Mouse (Mus musculus) hindbrain, embryonic 16.5 days (tissue): ENCODE measurements around the gene Sh2d4b. TPM values are rescaled to one million over a fixed set of nuclear protein-coding genes. Genes with fewer than 3 reads are reported as not detected.
A peak's percentile ranks its signal among the peaks of the same experiment; 100 is the strongest.

ENCODE experiments used
- ATAC-seq: fragments of 200-750 bp; cut with Nextera tagmentation; 2 replicates; pipeline ENCODE4 v1.8.0; 2017; ENCODE audit warnings: moderate TSS enrichment, moderate library complexity
- H3K27ac ChIP-seq: fragments of 300-500 bp; sonication (generic); 2 replicates; pipeline ENCODE4 v1.5.1; 2014; ENCODE audit warnings: low read depth, mild to moderate bottlenecking, control low read depth, low read length, moderate library complexity
- H3K27me3 ChIP-seq: fragments of 300-500 bp; sonication (generic); replicated peaks from 2 replicates; pipeline ENCODE4 v1.6.1; 2014; ENCODE audit warnings: low read length; ENCODE audit not compliant: control insufficient read depth, insufficient read depth
- H3K36me3 ChIP-seq: fragments of 300-500 bp; sonication (generic); 2 replicates; pipeline ENCODE4 v1.6.1; 2014; ENCODE audit warnings: mild to moderate bottlenecking, low read length, moderate library complexity, mixed read lengths; ENCODE audit not compliant: control insufficient read depth, insufficient read depth
- H3K4me1 ChIP-seq: fragments of 300-500 bp; sonication (generic); 2 replicates; pipeline ENCODE4 v1.6.1; 2014; ENCODE audit warnings: low read depth, low read length; ENCODE audit not compliant: control insufficient read depth, insufficient read depth
- H3K4me2 ChIP-seq: fragments of 300-500 bp; sonication (generic); 2 replicates; pipeline ENCODE4 v1.6.1; 2014; ENCODE audit warnings: mild to moderate bottlenecking, low read length, control low read depth, moderate library complexity
- H3K4me3 ChIP-seq: fragments of 300-500 bp; sonication (generic); 2 replicates; pipeline ENCODE4 v1.5.1; 2014; ENCODE audit warnings: mild to moderate bottlenecking, low read length, control low read depth, moderate library complexity
- H3K9ac ChIP-seq: fragments of 300-500 bp; sonication (generic); 2 replicates; pipeline ENCODE4 v1.6.1; 2014; ENCODE audit warnings: low read depth, mild to moderate bottlenecking, control low read depth, low read length, moderate library complexity
- H3K9me3 ChIP-seq: fragments of 300-500 bp; sonication (generic); 2 replicates; pipeline ENCODE4 v1.6.1; 2014; ENCODE audit warnings: mild to moderate bottlenecking, low read length, moderate library complexity; ENCODE audit not compliant: control insufficient read depth
- WGBS: fragments of 180-500 bp; shearing (Covaris S2); extraction: QIAGEN DNeasy Blood & Tissue Kit; methylation state at CpG from one replicate; pipeline ENCODE4 v1.1.7; 2014; 5-methylcytosine and 5-hydroxymethylcytosine counted together
- polyA plus RNA-seq: library from polyadenylated mRNA; unstranded; fragments of >200 nt; fragmentation: Nextera tagmentation; extraction: Ambion mirVana; gene quantifications from 2 replicates; pipeline ENCODE4 v1.2.1, GENCODE M21; 2015

The Sh2d4b gene
- polyA plus RNA-seq, 1 experiment from 2014 or later: 0.54 TPM

DNA sequence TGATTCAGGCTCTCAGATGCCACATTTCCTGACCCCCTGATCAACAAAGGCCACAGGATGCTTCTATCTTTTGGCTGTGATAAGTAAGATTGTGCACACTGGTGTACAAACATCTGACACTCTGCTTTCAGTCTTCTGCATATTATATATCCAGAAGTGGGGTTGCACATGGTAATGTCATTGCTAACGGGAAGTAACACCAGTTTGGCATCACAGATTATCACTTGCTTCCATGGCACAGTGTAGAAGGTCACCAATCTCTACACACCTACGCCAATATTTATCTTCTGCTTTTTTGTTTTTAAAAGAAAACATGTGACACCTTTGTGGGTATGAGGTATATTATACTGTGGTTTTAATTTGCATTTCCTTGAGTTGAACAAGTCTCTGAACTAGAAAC, 36.9 kb upstream of the Sh2d4b start:
- 90% methylated on average over 2 of the region's 2 CpGs for WGBS
- no peaks in the 10 kb centered on the region for H3K36me3 ChIP-seq
- no peak overlapping the region for H3K9ac ChIP-seq
- no peak for ATAC-seq
- no peaks in the 10 kb centered on the region for H3K9me3 ChIP-seq
- H3K4me1 ChIP-seq: peaks cover 4% of the 10 kb centered on the region; the same call in 1 of the 2 replicates
- no peak overlapping the region for H3K27ac ChIP-seq
- no peak overlapping the region for H3K4me2 ChIP-seq
- H3K4me3 ChIP-seq: no peak overlapping the region
- H3K27me3 ChIP-seq: no peaks in the 10 kb centered on the region

DNA sequence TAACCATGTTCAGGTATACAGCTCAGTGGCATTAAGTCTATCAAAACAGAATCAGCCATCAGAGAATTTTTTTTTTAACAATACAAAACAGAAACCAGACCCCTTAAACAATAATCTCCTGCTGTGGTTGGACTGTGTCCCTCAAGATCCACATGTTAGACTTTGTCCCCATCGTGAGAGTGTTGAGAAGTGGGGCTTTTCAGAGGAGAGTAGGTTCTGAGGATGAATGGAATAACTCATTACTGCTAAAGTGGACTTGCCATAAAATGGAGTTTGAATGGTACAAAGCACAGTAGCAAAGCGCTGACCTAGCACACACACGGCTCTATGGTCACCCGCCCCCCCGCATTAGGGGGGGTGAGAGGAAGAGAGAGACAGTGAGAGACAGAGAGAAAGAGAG, 35.8 kb upstream of the Sh2d4b start:
- Histone ChIP-seq H3K4me2 (no peak overlapping the region), H3K27ac (no peak overlapping the region), H3K27me3 (no peaks in the 10 kb centered on the region), H3K9ac (no peak overlapping the region), H3K36me3 (no peaks in the 10 kb centered on the region), H3K9me3 (no peaks in the 10 kb centered on the region), H3K4me3 (no peak overlapping the region), H3K4me1 (peaks cover 8% of the 10 kb centered on the region)
- WGBS: 65% methylated on average over 5 of the region's 5 CpGs
- ATAC-seq: no peak

DNA sequence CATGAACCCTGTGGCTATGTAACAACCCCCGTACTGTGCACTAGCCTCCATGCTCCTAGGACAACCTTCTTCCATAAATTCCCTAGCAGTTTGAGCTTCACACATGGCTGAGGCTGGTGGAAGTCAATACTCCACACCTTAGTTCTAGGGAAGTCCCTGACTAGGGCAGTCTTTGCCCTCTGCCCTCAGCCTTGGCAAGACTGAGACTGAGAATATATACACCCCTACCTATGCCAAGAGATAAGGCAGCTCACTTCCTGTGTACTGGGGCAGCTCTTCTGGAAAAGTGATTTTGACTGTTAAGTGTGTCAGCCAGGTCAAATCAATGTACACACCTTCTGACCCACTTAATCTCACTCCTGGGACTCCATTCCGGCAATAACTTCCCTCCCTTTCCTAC, 34.0 kb upstream of the Sh2d4b start:
- H3K9me3 ChIP-seq: no peaks in the 10 kb centered on the region
- WGBS: 82% methylated on average over 2 of the region's 2 CpGs

DNA sequence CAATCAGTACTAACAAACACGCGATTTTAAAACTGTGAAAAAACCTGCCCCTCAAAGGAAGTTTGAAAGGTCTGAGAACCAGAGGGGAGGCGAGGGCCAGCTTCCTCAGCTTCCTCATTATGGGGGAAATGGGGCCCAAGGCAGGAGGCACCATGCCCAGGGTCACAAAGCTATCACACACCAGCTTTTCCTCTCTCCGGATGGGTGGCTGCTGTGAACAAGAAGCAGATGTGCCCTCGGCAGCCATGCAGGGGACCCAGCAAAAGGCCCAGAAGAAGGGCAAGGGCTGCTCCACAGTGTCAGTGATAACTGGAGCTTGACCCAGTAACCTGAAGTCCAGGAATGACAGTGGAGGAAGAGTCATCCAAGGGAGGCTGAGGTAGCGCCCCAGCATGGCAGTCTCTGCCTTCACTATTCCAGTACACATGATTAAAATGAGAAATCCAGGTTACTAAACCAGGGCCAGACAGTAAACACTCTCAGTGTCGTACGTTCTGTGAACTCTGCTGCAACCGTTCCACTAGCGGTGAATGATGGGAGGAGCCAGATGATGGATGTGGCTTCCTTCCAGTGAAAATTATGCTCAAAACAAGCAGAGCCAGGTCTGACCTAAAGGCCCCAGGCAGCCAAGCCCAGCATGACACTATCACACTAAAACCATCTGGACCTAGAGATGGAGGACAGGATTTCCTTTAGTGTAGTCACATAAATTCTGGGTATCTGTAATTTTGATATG, 31.5 kb upstream of the Sh2d4b start:
- WGBS: 53% methylated on average over 10 of the region's 10 CpGs
- Histone ChIP-seq H3K9me3 (no peaks in the 10 kb centered on the region), H3K36me3 (no peaks in the 10 kb centered on the region), H3K4me1 (peaks cover 4% of the 10 kb centered on the region; the same call in 1 of the 2 replicates), H3K27me3 (no peaks in the 10 kb centered on the region), H3K9ac (no peak overlapping the region), H3K4me2 (no peak overlapping the region), H3K4me3 (no peak overlapping the region), H3K27ac (no peak overlapping the region)
- no peak for ATAC-seq

More for the DNA sequence above, 34.0 kb upstream of the Sh2d4b start:
- ATAC-seq: no peak
- peaks cover 8% of the 10 kb centered on the region for H3K4me1 ChIP-seq
- H3K4me2 ChIP-seq: no peak overlapping the region
- no peaks in the 10 kb centered on the region for H3K36me3 ChIP-seq
- H3K9ac ChIP-seq: no peak overlapping the region
- no peak overlapping the region for H3K27ac ChIP-seq
- no peak overlapping the region for H3K4me3 ChIP-seq
- no peaks in the 10 kb centered on the region for H3K27me3 ChIP-seq

DNA sequence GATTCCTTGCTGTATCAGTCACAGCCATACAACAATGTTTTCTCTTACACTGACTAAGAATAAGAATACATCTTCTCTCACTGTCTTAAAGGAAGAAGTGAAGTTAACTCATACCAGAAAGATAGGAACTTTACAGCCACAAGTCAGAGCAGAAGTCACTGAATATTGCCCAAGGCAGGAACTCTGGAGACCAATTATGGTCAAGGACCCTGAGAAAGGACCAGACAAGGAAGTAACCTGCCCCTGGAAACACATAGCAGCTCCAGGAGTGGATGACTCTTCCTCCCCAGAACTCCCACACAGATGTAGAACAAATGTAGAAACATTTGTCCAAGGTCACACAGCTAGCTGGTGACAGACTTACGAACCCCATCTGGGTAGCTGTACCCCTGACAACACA, 28.2 kb upstream of the Sh2d4b start:
- Histone ChIP-seq H3K27me3 (no peaks in the 10 kb centered on the region), H3K9ac (no peak overlapping the region), H3K4me2 (no peak overlapping the region), H3K27ac (no peak overlapping the region), H3K4me1 (peaks cover 4% of the 10 kb centered on the region; the same call in 1 of the 2 replicates), H3K4me3 (no peak overlapping the region), H3K36me3 (no peaks in the 10 kb centered on the region), H3K9me3 (no peaks in the 10 kb centered on the region)
- no peak for ATAC-seq
- WGBS: 94% methylated on average over 1 of the region's 1 CpGs

DNA sequence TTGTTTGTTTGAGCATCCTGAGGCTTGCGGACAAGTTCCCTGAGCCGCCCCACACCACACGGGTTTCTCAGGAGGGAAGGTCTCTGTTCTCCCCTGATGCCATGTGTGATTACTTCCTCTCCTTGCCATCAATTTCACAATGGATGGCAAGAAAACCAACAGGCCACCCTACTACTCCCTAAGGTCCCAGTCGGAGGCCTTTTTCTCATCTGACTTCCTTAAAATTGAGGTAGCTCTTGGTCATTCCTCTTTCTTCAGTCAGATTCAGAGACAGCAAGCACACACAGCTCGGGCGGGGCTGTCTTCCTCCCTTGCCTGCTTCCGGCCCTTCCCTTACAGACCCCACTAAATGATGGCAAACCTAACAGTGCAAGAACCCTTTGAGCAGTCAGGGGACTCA, 26.5 kb upstream of the Sh2d4b start:
- Histone ChIP-seq H3K27ac (no peak overlapping the region), H3K4me1 (peaks cover 2% of the 10 kb centered on the region; the same call in 1 of the 2 replicates), H3K9me3 (no peaks in the 10 kb centered on the region), H3K4me2 (no peak overlapping the region), H3K4me3 (no peak overlapping the region), H3K9ac (no peak overlapping the region), H3K36me3 (0 out of 2 replicates have a peak, but pooled peaks cover 4% of the 10 kb centered on the region), H3K27me3 (no peaks in the 10 kb centered on the region)
- 89% methylated on average over 7 of the region's 7 CpGs for WGBS
- ATAC-seq: no peak

DNA sequence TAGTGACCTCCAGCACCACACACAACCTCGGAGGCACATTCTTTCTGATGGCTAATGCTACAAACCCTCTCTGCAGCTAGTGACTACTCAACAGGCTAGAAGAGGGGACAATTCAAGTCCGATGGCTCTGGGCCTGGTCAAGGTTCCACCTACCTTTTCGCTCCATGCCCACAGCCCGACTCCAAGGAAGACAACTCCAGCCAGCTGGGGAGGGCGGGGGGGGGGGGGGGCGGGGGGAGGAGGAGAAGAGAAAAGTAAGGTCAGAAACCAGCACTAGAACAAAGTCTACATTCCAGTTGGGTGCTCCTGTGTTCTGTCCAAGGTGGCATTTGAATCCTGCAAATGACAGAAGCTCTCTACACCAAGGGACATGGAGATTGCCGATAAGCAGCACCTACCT, 25.4 kb upstream of the Sh2d4b start:
- no peaks in the 10 kb centered on the region for H3K9me3 ChIP-seq
- no peak overlapping the region for H3K4me3 ChIP-seq
- H3K9ac ChIP-seq: no peak overlapping the region
- H3K36me3 ChIP-seq: 0 out of 2 replicates have a peak, but pooled peaks cover 4% of the 10 kb centered on the region
- no peaks in the 10 kb centered on the region for H3K27me3 ChIP-seq
- ATAC-seq: no peak
- no peak overlapping the region for H3K27ac ChIP-seq
- no peaks in the 10 kb centered on the region for H3K4me1 ChIP-seq
- WGBS: 83% methylated on average over 5 of the region's 7 CpGs
- no peak overlapping the region for H3K4me2 ChIP-seq

DNA sequence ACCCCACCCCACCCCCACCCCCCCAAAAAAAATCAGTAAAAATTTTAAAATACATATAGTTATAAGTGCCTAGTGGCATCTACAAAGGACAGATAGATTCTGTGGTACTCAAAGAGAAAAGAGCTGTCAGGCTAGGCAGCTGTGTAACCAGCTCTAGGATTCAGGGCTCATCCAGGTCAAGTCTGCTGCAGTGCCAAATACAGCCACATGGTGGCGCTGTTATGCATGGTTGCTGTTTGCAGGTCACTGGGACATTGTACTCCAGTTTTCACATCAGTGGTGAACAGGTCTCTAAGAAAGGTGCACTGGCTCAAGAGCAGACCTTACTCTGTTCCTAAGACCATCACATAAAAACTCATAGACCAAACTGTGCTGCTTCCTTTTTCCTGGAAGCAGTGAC, 24.6 kb upstream of the Sh2d4b start:
- no peak overlapping the region for H3K4me3 ChIP-seq
- H3K27ac ChIP-seq: no peak overlapping the region
- H3K9me3 ChIP-seq: no peaks in the 10 kb centered on the region
- H3K36me3 ChIP-seq: peaks cover 4% of the 10 kb centered on the region; the same call in 1 of the 2 replicates
- no peaks in the 10 kb centered on the region for H3K27me3 ChIP-seq
- ATAC-seq: peak; percentile 43
- 0% methylated on average over 1 of the region's 1 CpGs for WGBS
- H3K4me2 ChIP-seq: no peak overlapping the region
- no peak overlapping the region for H3K9ac ChIP-seq
- H3K4me1 ChIP-seq: no peaks in the 10 kb centered on the region

DNA sequence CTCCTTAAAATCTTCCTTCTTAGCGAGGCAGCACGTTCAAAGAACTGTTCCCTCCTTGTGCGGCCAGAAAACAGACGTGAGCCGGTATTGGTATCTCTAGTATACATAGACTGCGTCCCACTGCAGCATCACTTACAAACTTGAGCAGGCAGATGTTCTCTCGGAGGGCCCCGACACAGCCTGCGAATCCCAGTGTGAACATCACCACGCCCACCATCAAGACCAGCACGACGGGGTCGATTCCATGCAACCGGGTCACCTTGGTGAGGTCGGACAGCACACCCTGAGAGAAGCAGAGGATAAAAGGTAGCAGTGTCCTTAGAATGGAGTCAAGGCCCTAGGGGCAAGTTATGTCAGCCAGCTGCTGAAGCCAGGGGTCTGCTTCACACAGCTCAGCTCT, 23.6 kb upstream of the Sh2d4b start:
- no peak for ATAC-seq
- H3K27ac ChIP-seq: no peak overlapping the region
- no peaks in the 10 kb centered on the region for H3K27me3 ChIP-seq
- H3K9ac ChIP-seq: no peak overlapping the region
- no peak overlapping the region for H3K4me2 ChIP-seq
- WGBS: 89% methylated on average over 15 of the region's 15 CpGs
- no peak overlapping the region for H3K4me3 ChIP-seq
- H3K4me1 ChIP-seq: no peaks in the 10 kb centered on the region
- no peaks in the 10 kb centered on the region for H3K9me3 ChIP-seq
- H3K36me3 ChIP-seq: peaks cover 4% of the 10 kb centered on the region; the same call in 1 of the 2 replicates
